Mouse (Mus musculus) adrenal gland, adult 8-10 months (tissue): Measurements from ENCODE around the gene Slc38a9. TPM values are rescaled to one million over a fixed set of nuclear protein-coding genes. Genes with fewer than 3 reads are reported as not detected.

Experiments
- DNase-seq: peaks from one replicate; pipeline ENCODE4 v3.0.0; 2022
- total RNA-seq, 4 experiments: library from RNA; stranded (reverse); gene quantifications; 2 replicates each; pipeline ENCODE4 v1.2.4; 2022

Gene Slc38a9
- 10 to 100 TPM; 27.8 to 39.4 (median 36.0) TPM for total RNA-seq

- DNase-seq, result peak; percentile 94
Measured at GRCm38 (mm10) chr13:112660574-112661381, at the start of gene Slc38a9. Gene Slc38a9, plus strand, starts transcription at chr13:112660751.

DNA sequence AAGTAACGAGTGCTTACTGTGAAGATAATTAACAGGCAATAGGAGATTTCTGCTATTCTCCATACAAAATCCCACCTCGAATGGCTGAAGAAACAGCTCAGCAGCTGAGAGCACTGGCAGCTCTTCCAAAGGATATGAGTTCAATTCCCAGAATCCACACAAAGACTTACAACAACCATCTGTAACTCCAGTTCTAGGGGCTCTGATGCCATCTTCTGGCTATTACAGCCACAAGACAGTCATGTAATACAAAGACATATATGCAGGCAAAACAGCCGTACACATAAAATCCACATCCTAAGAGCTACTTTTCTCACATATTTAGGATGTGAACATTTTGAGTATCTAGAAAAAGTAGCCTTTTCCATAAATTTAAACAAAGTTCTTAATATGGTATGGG lies 39.0 kb upstream of the Slc38a9 start:
- DNase-seq, result no peak

GRCm38 (mm10) chr13:112623656-112624055 lies 36.9 kb upstream of the Slc38a9 start:
- no peak for DNase-seq

DNA sequence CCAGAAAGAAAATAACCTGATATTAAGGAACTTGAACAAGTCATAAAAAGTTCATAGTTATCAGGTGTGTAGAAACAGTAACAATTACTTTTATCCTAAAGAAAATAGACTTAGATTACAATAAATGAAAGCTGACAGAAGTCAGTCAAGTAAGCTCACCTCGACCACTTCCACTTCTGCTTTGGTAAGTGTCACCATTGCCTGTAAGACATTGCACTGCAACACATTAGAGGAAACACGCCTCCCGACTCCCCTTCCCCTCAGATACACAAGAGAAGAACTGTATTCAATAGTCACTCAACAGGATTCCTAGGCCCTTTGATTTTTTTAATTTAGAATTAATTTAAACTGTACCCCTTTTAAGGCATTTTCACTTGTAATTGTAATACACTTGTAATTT lies 35.9 kb upstream of the Slc38a9 start:
- DNase-seq, result no peak

GRCm38 (mm10) chr13:112625566-112625965 lies 35.0 kb upstream of the Slc38a9 start:
- no peak for DNase-seq

GRCm38 (mm10) chr13:112635174-112635837 lies 25.2 kb upstream of the Slc38a9 start:
- DNase-seq, result no peak

DNA sequence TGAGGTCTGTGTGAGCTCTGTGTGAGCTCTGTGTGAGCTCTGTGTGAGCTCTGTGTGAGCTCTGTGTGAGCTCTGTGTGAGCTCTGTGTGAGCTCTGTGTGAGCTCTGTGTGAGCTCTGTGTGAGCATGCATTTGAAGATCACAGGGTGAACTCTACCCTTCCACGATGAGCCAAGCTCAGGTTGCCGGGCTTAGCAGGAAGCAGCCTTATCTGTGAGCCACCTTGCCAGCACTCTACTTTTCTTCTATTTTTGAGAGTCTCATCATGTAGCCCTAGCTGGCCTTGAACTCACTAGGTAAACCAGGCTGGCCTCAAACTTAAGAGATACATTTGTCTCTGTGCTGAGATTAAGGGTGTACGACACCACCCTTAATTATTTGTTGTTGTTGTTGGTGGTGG lies 24.1 kb upstream of the Slc38a9 start:
- no peak for DNase-seq

DNA sequence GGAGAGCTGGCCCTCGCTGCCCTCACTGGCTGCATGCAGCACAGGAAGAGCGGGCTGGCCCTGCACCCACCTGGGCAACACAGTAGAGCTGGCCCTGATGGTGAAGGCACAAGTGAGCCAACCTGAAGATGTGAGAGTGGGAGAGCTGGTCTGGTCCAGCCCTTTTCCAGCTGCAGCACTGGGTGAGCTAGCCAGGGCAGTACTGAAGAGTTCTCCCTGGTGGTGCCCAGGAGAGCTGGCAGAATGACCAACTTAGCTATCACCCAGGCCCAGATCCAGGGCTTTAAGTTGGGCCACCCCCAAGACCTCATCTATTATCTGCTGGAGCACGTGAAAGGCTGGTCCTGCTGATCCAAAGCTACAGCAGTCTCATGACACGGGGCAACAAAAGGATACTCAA lies 21.4 kb upstream of the Slc38a9 start:
- no peak for DNase-seq

GRCm38 (mm10) chr13:112642897-112643296 lies 17.7 kb upstream of the Slc38a9 start:
- DNase-seq, result no peak

GRCm38 (mm10) chr13:112644996-112645395 lies 15.6 kb upstream of the Slc38a9 start:
- DNase-seq, result no peak

DNA sequence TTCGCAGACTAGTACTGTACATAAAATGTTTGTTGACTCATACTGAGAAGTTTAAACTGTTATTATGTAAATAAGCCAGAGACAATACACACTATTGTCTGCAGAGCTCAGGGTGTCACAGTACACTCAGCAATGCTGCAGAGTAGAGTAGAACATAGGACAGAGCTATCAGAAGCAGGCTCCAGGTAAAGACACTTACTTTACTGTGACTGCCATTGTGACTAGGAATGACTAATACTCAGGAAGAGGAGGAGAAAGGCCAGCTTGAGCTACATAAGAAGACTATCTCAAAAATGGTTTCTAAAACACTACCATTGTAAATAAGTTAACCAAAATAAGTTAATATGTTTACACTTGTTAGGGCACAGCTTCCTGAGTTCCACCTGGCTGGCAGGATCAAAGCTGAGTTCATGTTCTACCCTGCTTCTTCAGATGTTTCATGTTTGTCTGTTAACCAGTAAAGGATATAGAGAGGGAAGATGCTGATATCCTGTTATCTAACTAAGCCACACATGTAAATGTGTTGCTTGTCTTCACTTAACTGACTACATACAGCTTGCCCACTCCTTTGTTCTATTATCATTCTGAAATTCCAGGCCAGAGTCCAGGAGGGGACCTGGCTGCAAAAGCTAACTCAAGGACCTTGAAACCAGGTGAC lies 14.9 kb upstream of the Slc38a9 start:
- no peak for DNase-seq

DNA sequence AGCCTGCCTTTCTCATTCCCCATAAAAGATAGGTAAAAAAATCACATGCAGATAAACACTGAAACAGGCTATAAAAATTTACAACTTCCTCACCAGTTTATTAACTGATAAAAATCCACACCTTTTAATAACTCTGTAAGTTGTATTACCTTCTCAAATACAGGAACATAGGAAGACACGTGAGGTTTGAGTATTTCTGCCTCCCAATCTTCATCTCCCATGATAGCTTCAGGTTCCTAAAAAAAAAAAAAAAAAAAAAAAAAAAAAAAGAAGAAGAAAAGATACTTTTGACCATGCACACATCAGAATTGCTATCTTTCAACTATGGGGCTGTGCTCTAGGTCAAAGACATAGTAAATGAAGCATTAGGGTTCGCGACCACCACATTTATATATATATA lies 9.4 kb upstream of the Slc38a9 start:
- no peak for DNase-seq

GRCm38 (mm10) chr13:112652205-112652604 lies 8.3 kb upstream of the Slc38a9 start, which contains the start of gene Ddx4:
Gene Ddx4, minus strand, starts transcription at chr13:112652475.
- no peak for DNase-seq

DNA sequence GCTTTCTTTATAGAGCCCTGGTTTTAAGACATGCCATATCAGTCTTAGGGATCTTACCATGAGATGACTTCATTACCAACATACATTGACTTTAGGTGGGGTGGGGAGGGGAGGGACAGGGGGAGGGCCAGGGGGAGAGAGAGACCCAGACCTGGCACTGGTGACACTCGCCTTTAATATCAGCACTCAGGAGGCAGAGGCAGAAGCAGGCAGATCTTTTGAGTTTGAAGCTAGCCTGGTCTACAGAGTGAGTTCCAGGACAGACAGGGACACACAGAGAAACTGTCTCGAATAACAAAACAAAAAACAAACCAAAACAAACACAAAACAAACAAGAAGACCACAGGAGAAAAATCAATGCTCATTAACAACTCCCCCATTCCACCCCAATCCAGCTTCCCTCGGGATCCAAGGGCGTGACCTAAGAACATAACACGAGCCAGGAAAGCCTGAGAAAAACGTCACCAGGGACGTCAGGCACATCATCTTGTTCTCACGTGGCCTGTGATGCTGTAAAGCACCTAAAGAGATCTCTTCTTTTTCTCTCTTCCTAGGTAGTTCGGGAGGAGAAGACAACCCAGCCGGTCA lies 471 bp upstream of the Slc38a9 start:
- no peak for DNase-seq

DNA sequence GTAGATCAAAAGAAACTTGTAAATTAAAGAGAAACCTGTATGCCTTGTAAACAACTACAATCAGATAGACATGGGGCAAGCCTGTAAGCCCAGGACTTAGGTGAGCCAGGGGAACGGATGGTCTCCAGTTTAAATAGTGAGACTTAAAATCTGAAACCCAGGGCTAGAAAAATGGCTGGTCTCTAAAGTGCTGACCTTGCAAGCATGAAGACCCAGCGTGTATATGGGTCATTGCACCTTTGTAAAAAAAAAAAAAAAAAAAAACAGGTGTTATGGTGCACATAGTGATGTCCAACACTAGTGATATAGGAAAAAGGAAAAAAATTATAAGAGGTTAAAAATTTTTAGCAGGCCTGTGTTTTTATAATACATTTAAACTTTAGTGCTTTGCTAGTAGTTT lies 1.1 kb downstream of the Slc38a9 start:
- no peak for DNase-seq

DNA sequence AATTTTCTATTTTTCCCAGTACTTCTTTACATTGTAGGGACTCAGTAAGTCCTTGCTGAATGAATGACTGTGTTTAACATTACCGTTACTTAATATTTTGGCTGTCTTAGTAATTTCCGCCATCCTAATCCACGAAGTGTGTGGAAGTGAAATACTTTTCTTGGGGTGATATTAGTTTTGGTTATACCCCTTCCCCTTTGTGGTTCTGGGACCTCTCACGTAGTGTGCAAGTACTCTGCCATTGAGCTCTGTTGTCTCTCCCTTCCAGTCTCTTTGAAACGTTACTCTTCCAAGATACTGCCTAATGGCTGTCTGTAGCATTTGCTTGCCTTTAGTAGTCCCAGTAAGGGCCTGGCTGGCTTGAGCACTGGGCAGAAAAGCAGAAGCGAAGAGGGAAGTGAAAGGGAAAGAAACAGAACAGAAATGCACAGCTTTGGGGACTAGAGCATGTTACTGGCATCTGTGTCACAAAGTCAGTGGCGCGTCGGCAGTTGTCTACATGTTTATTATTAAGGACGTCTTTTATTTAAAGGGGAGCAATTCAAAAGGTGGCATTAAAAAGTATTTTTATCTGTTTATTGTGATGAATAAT lies 6.0 kb downstream of the Slc38a9 start:
- DNase-seq, result no peak

GRCm38 (mm10) chr13:112667215-112667614 lies 6.7 kb downstream of the Slc38a9 start:
- no peak for DNase-seq

- DNase-seq, result no peak
Measured at GRCm38 (mm10) chr13:112671708-112672107, 11.2 kb downstream of the Slc38a9 start.

DNA sequence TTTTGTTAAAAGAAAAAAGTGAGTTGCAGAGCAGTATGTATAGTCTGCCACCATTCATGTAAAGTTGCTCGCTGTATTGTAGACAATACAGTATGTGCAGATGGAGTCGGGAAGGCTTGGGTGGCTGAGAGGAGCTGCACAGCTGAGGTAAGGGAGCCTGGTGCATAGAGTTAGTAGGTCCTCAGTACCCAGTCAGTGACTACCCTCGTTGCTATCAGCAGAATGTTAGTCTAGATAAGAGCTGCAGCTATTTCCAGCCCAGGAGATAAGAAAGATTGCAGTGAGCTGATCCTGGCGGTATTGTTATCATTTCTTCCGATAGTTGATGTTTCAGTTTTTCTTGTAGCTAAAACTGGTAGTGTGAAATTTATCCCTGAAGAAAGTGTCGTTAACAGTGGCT lies 12.2 kb downstream of the Slc38a9 start:
- DNase-seq, result no peak

DNA sequence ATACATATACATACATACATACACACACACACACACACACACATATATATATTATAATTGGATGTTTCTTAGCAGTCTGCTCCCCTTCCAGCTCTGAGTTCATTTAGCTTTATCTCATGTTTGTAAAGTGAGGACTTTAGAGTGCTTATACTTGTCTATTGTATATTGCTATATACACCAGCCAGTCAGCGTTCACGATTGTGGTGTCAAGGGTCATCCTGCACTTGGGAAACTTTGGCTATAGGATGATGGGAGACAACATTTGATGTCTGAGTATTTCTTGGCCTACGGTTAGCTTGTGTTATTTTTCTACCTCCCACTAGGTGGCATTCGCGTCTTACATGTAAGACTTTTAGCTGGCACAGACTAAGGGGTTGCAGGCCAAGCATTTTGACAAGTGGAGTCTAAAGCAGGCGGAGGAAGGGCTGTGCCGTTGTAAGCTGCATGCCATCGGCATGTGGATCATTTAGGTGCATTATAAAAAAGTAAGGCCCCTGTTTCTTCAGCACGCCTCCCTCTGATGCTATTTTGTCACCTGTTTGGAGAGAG lies 13.4 kb downstream of the Slc38a9 start:
- peak; percentile 53 for DNase-seq

DNA sequence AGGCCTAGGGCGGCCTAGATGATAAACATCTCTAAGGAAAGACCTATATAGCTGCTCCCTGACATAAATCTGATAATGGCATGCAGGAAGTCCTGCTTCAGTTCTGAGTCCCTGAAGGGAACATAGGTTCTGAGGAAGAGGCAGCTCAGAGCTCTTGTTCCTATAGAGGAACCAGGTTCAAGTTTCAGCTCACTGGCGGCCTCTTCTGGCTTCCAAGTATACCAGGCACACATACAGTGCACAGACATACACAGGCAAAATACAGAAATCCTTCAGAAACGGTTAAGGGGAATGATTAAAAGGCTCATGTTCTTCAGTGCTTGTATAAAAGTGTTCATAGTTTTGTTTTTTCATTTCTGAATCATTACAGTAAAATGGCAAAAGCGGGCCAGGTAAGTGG lies 17.6 kb downstream of the Slc38a9 start:
- no peak for DNase-seq

GRCm38 (mm10) chr13:112683312-112683711 lies 22.8 kb downstream of the Slc38a9 start:
- no peak for DNase-seq
